Mouse (Mus musculus): ENCODE measurements around the gene Ddx23. TPM values are rescaled to one million over a fixed set of nuclear protein-coding genes. Genes with fewer than 3 reads are reported as not detected.

Ddx23 gene
- polyA plus RNA-seq, 1 experiment from 2014 or later: 16.4 TPM

DNA sequence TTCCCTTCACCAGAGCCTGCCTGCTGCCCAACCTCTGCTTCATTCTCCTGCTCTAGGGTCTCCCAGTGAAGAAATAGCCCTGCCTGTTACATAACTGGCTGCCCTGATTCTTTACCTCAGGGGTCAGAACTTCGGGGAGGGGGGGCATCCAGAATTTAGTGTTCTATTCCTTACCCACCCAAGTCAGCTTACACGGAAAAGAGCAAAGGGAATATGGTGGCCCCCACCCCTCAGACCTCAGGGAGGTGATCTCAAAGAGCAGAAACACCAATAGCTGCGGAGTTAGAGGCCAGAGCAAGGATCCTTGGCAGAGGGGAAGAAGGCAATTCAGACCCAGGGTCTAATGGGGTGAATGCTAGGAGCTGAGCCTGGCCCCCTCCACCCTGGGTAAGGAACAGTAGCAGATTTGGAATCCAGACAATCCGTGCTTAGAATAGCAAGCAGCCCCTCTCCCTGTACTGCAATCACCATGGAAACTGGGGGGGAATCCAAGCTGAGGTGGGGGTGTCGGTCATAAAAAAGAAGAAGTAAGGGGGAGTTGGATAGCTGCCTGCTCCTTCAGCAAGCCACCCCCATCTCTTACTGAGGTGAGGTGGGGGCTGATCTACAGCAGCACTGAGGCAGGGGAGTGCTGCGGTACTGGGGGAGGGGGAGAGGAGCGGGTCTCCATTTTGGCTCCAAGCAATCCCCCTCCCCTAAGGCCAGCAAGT is 11.7 kb upstream of the Ddx23 start:
- H3K27me3 ChIP-seq (replicated peaks): peaks cover 40% of the 10 kb centered on the region
- WGBS: 41% methylated on average over 7 of the region's 7 CpGs
- no peak for ATAC-seq (ENCODE audit: insufficient number of reproducible peaks, low FRiP score)
- peaks cover 42% of the 10 kb centered on the region for H3K4me1 ChIP-seq (replicated peaks)
- H3K4me3 ChIP-seq: no peak overlapping the region
- peak overlapping the region; percentile 98; the same call in 1 of the 2 replicates for H3K4me2 ChIP-seq
- H3K27ac ChIP-seq (ENCODE audit: poor library complexity, severe bottlenecking): no peak overlapping the region
- no peaks in the 10 kb centered on the region for H3K9me3 ChIP-seq (replicated peaks)
- no peaks in the 10 kb centered on the region for H3K36me3 ChIP-seq
- H3K9ac ChIP-seq: 0 out of 2 replicates have a peak overlapping the region, but pooled peaks have one; percentile 29

DNA sequence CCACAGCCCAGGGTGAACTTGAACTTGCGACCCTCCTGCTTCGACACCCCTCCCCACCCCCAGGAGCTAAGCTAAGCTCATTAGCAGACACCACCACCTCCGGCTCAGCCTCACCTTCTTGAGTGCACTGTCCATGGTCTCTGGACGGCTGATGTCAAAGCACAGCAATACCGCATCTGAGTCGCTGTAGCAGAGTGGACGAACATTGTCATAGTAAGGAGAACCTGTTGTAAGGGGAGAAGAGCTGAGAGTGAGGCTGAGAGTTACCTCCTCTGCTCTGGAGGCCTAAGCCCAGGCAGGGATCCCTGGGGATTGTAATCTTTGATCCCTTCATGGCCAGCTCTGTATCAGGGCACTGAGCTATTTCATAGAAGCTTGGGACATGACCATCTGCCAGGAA is 11.0 kb upstream of the Ddx23 start:
- H3K27ac ChIP-seq (ENCODE audit: poor library complexity, severe bottlenecking): no peak overlapping the region
- 72% methylated on average over 7 of the region's 7 CpGs for WGBS
- no peak overlapping the region for H3K4me3 ChIP-seq
- H3K9me3 ChIP-seq (replicated peaks): no peaks in the 10 kb centered on the region
- no peak overlapping the region for H3K4me2 ChIP-seq
- no peak for ATAC-seq (ENCODE audit: insufficient number of reproducible peaks, low FRiP score)
- peaks cover 42% of the 10 kb centered on the region for H3K4me1 ChIP-seq (replicated peaks)
- H3K27me3 ChIP-seq (replicated peaks): peaks cover 33% of the 10 kb centered on the region
- no peaks in the 10 kb centered on the region for H3K36me3 ChIP-seq
- H3K9ac ChIP-seq: no peak overlapping the region

GRCm38 (mm10) chr15:98672592-98672991 is 9.9 kb upstream of the Ddx23 start:
- H3K4me1 ChIP-seq (replicated peaks): peaks cover 41% of the 10 kb centered on the region
- 0 out of 2 replicates have a peak overlapping the region, but pooled peaks have one; percentile 29 for H3K27ac ChIP-seq (ENCODE audit: poor library complexity, severe bottlenecking)

DNA sequence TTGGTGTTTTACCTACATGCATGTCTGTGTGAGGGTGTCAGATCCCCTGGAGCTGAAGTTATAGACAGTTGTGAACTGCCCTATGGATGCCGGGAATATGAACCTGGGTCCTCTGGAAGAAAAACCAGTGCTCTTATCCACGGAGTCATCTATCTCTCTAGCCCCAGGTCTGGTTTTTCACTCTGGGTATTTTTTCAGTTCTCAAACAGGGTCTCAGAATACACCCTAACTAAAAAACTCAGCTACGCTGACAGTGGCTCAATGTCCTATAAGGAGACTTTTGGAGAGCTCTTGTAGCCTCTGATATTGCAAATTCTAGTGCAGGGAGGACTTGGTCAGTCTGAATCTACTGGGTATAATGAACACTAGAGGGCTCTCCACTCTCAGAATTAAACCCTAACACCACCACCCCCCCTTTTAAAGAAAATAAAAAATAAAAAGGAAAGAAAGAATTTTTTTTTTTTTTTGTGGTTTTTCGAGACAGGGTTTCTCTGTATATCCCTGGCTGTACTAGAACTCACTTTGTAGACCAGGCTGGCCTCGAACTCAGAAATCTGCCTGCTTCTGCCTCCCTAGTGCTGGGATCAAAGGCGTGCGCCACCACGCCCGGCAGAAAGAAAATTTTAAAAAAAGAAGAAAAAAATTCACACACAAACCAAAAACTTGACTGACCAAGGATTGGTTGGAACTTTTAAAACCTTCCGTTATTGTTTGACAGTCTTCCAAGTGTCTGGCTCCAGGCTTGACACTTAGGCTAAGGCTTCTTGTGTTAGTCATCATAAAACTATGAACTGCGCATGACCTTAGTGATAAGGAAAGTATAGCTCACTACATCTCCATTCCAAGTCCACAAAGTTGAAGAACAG is 1.6 kb upstream of the Ddx23 start:
- Histone ChIP-seq H3K4me1 (replicated peaks) (peaks cover 8% of the 10 kb centered on the region; the same call in 1 of the 2 replicates), H3K36me3 (peaks cover 13% of the 10 kb centered on the region; the same call in 1 of the 2 replicates), H3K4me3 (no peak overlapping the region), H3K27ac (ENCODE audit: poor library complexity, severe bottlenecking) (no peak overlapping the region), H3K4me2 (no peak overlapping the region), H3K27me3 (replicated peaks) (no peaks in the 10 kb centered on the region), H3K9me3 (replicated peaks) (no peaks in the 10 kb centered on the region; the same call in 1 of the 2 replicates), H3K9ac (no peak overlapping the region)
- 73% methylated on average over 11 of the region's 11 CpGs for WGBS
- ATAC-seq (ENCODE audit: insufficient number of reproducible peaks, low FRiP score): no peak

More at GRCm38 (mm10) chr15:98672592-98672991, 9.9 kb upstream of the Ddx23 start:
- no peak overlapping the region for H3K4me2 ChIP-seq
- no peak overlapping the region for H3K4me3 ChIP-seq
- ATAC-seq (ENCODE audit: insufficient number of reproducible peaks, low FRiP score): peak; percentile 60
- WGBS: 20% methylated on average over 4 of the region's 4 CpGs
- no peaks in the 10 kb centered on the region; the same call in 1 of the 2 replicates for H3K9me3 ChIP-seq (replicated peaks)
- H3K9ac ChIP-seq: no peak overlapping the region
- no peaks in the 10 kb centered on the region for H3K36me3 ChIP-seq
- peaks cover 31% of the 10 kb centered on the region for H3K27me3 ChIP-seq (replicated peaks)

- Histone ChIP-seq H3K9ac (peak overlapping the region; percentile 96), H3K4me1 (replicated peaks) (peaks cover 8% of the 10 kb centered on the region; the same call in 1 of the 2 replicates), H3K27ac (ENCODE audit: poor library complexity, severe bottlenecking) (peak overlapping the region; percentile 84), H3K27me3 (replicated peaks) (no peaks in the 10 kb centered on the region), H3K9me3 (replicated peaks) (no peaks in the 10 kb centered on the region), H3K4me2 (peak overlapping the region; percentile 87), H3K4me3 (peak overlapping the region; percentile 86), H3K36me3 (peaks cover 33% of the 10 kb centered on the region)
- peak; percentile 5; the same call in 1 of the 2 replicates for ATAC-seq (ENCODE audit: insufficient number of reproducible peaks, low FRiP score)
- 1% methylated on average over 14 of the region's 14 CpGs for WGBS
These were observed 512 bp downstream of the Ddx23 start for GRCm38 (mm10) chr15:98662198-98662566.

GRCm38 (mm10) chr15:98656982-98657751 is 5.5 kb downstream of the Ddx23 start:
- Histone ChIP-seq H3K4me3 (no peak overlapping the region), H3K27ac (ENCODE audit: poor library complexity, severe bottlenecking) (no peak overlapping the region)
- WGBS: 88% methylated on average over 15 of the region's 15 CpGs

DNA sequence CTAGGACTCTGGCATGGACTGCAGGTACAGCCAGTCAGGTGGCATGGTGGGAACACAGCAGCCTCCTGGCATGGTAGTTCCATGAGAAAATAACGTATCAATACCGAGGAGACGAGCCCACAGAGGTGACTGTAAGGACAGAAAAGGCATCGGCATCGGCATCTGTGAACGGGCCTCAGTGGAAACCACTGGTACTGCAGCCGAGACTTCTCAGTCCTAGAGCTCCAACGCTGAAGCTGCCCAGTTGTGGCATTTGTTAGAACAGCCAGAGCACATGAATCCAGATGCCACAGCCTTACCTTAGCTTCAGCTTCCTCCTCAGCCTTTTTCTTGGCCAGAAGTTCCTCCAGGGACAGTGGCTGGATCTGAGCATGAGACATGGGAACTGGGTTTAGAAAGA is 10.5 kb downstream of the Ddx23 start:
- no peak for ATAC-seq (ENCODE audit: insufficient number of reproducible peaks, low FRiP score)
- H3K4me1 ChIP-seq (replicated peaks): no peaks in the 10 kb centered on the region
- H3K27me3 ChIP-seq (replicated peaks): no peaks in the 10 kb centered on the region
- no peak overlapping the region for H3K4me2 ChIP-seq
- 92% methylated on average over 8 of the region's 8 CpGs for WGBS
- H3K36me3 ChIP-seq: peaks cover 98% of the 10 kb centered on the region
- H3K9me3 ChIP-seq (replicated peaks): no peaks in the 10 kb centered on the region
- H3K27ac ChIP-seq (ENCODE audit: poor library complexity, severe bottlenecking): no peak overlapping the region
- H3K9ac ChIP-seq: no peak overlapping the region
- no peak overlapping the region for H3K4me3 ChIP-seq

More at GRCm38 (mm10) chr15:98656982-98657751, 5.5 kb downstream of the Ddx23 start:
- Histone ChIP-seq H3K36me3 (peaks cover 81% of the 10 kb centered on the region), H3K9ac (no peak overlapping the region), H3K4me2 (no peak overlapping the region), H3K9me3 (replicated peaks) (no peaks in the 10 kb centered on the region), H3K4me1 (replicated peaks) (peaks cover 8% of the 10 kb centered on the region; the same call in 1 of the 2 replicates), H3K27me3 (replicated peaks) (no peaks in the 10 kb centered on the region)
- no peak for ATAC-seq (ENCODE audit: insufficient number of reproducible peaks, low FRiP score)

GRCm38 (mm10) chr15:98651431-98651830 is 11.3 kb downstream of the Ddx23 start:
- no peaks in the 10 kb centered on the region for H3K27me3 ChIP-seq (replicated peaks)
- ATAC-seq (ENCODE audit: insufficient number of reproducible peaks, low FRiP score): no peak
- WGBS: 93% methylated on average over 15 of the region's 15 CpGs

DNA sequence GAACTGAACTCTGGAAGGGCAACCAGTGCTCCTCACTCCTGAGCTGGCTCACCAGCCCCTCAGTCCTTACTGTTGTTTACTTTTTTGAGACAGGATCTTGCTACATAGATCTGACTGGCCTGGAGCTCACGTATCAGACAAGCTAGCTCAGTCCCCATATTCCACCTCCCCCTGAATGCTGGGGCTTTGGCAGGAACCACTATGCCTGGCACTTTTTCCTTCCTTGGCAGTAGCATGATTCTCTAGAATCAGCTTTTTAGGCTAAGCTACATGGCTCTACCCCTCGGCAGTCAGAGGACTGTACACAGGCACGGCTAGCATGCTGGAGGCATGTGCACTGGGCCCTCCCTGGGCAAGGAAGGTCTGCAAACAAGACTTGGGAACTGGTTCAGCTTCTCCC is 14.6 kb downstream of the Ddx23 start:
- Histone ChIP-seq H3K36me3 (peaks cover 99% of the 10 kb centered on the region), H3K4me3 (no peak overlapping the region), H3K4me2 (no peak overlapping the region), H3K27ac (ENCODE audit: poor library complexity, severe bottlenecking) (no peak overlapping the region), H3K9me3 (replicated peaks) (no peaks in the 10 kb centered on the region), H3K27me3 (replicated peaks) (no peaks in the 10 kb centered on the region), H3K9ac (no peak overlapping the region), H3K4me1 (replicated peaks) (no peaks in the 10 kb centered on the region)
- ATAC-seq (ENCODE audit: insufficient number of reproducible peaks, low FRiP score): no peak
- WGBS: 91% methylated on average over 3 of the region's 3 CpGs

More at GRCm38 (mm10) chr15:98651431-98651830, 11.3 kb downstream of the Ddx23 start:
- Histone ChIP-seq H3K4me3 (no peak overlapping the region), H3K27ac (ENCODE audit: poor library complexity, severe bottlenecking) (no peak overlapping the region), H3K9me3 (replicated peaks) (no peaks in the 10 kb centered on the region), H3K4me2 (no peak overlapping the region), H3K9ac (no peak overlapping the region), H3K36me3 (peaks cover 98% of the 10 kb centered on the region), H3K4me1 (replicated peaks) (no peaks in the 10 kb centered on the region)

DNA sequence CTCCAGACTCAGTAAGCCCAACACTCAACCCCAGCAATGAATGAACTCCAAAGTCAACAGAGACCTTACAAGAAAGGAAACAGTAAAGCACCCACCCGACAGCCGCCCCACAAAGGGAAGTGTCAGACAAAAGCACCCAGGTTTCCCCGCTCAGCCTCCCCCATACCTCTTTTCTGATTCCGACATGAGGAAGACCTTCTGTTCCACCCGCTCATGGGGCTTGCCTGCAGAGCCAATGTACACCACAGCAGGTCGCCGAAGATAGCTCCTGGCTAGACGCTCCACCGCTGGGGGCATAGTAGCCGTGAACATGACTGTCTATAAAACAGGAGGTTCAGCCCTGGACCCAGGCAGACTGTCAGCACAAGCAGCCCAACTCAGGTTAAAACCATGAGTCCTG is 15.4 kb downstream of the Ddx23 start:
- no peak for ATAC-seq (ENCODE audit: insufficient number of reproducible peaks, low FRiP score)

More for the DNA sequence above, 15.4 kb downstream of the Ddx23 start:
- H3K4me3 ChIP-seq: no peak overlapping the region
- 87% methylated on average over 10 of the region's 10 CpGs for WGBS
- H3K4me1 ChIP-seq (replicated peaks): no peaks in the 10 kb centered on the region
- no peaks in the 10 kb centered on the region for H3K27me3 ChIP-seq (replicated peaks)
- H3K27ac ChIP-seq (ENCODE audit: poor library complexity, severe bottlenecking): no peak overlapping the region
- H3K9me3 ChIP-seq (replicated peaks): no peaks in the 10 kb centered on the region
- no peak overlapping the region for H3K9ac ChIP-seq
- peaks cover 97% of the 10 kb centered on the region for H3K36me3 ChIP-seq
- no peak overlapping the region for H3K4me2 ChIP-seq
